Mouse (Mus musculus) liver, postnatal 0 days (tissue): Measurements from ENCODE around the gene Crot.

Source experiments
- CTCF ChIP-seq: sonication (generic); IDR thresholded peaks from 2 replicates; pipeline ENCODE4 v1.5.1; 2016; ENCODE audit warnings: antibody characterized with exemption, low read depth
- EP300 ChIP-seq: IDR thresholded peaks from 2 replicates; pipeline ENCODE4 v1.6.1; 2016; ENCODE audit warnings: antibody characterized with exemption, low read depth, mild to moderate bottlenecking

DNA sequence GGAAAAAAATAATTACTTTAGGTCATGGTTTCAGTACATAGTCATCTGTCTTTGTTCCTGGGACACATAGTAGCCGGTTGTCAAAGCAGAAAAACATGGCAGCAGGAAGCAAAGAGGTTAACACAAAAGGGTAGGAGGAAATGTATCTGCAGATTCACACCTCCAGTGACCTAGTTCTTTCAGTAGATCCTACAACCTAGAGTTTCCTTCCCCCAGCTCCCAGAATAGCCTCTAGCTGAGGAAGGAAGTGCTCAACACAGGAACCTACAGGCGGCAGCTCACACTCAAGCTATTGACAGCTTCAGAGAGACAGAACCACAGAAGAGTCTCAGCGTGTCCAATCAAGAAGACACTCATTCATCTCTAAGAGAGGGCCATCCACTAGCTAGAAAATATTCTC lies 18.2 kb upstream of the Crot start:
- no peak for TF ChIP-seq EP300
- TF ChIP-seq CTCF = no peak
